Mouse (Mus musculus) CH12.LX (cell line): ENCODE measurements at regions not wholly inside any gene's neighbourhood (a gene's known extent, or its start where the extent isn't known, plus 50 kb on each side); places are given as distances from the start of the nearest gene placed in this dataset.

Experiments used
- CTCF ChIP-seq, 2 experiments: IDR thresholded peaks in 1 of 2; conservative IDR thresholded peaks in 1 of 2; 2 replicates each; pipeline ENCODE4 v1.5.1; 2011 to 2012; ENCODE audit warnings: low read depth in 2 of 2, low read length in 2 of 2, improper control_type of control experiment in 1 of 2, inconsistent platforms in 1 of 2, mild to moderate bottlenecking in 1 of 2, moderate library complexity in 1 of 2
- JUND ChIP-seq: conservative IDR thresholded peaks from 2 replicates; pipeline ENCODE4 v1.6.1; 2011; ENCODE audit warnings: low read depth, low read length, improper control_type of control experiment
- MAX ChIP-seq: IDR thresholded peaks from 2 replicates; pipeline ENCODE4 v1.6.1; 2011; ENCODE audit warnings: low read length, improper control_type of control experiment
- MEF2A ChIP-seq: IDR thresholded peaks from 2 replicates; pipeline ENCODE4 v1.6.1; 2014; ENCODE audit warnings: low read depth, mild to moderate bottlenecking, inconsistent platforms, low read length, improper control_type of control experiment, borderline replicate concordance
- MYC ChIP-seq: IDR thresholded peaks from 2 replicates; pipeline ENCODE4 v1.6.1; 2011; ENCODE audit warnings: low read depth, mild to moderate bottlenecking, improper control_type of control experiment, low read length
- POLR2A ChIP-seq: IDR thresholded peaks from 2 replicates; pipeline ENCODE4 v1.6.1; 2011; ENCODE audit warnings: low read depth, mild to moderate bottlenecking, improper control_type of control experiment, low read length
- SIN3A ChIP-seq: IDR thresholded peaks from 2 replicates; pipeline ENCODE4 v1.6.1; 2012; ENCODE audit warnings: low read length, improper control_type of control experiment, inconsistent platforms
- TBP ChIP-seq: conservative IDR thresholded peaks from 2 replicates; pipeline ENCODE4 v1.6.1; 2011; ENCODE audit warnings: low read depth, low read length, improper control_type of control experiment
- ZC3H11A ChIP-seq: IDR thresholded peaks from 2 replicates; pipeline ENCODE4 v1.6.1; 2012; ENCODE audit warnings: low read depth, mild to moderate bottlenecking, inconsistent platforms, low read length, improper control_type of control experiment

DNA sequence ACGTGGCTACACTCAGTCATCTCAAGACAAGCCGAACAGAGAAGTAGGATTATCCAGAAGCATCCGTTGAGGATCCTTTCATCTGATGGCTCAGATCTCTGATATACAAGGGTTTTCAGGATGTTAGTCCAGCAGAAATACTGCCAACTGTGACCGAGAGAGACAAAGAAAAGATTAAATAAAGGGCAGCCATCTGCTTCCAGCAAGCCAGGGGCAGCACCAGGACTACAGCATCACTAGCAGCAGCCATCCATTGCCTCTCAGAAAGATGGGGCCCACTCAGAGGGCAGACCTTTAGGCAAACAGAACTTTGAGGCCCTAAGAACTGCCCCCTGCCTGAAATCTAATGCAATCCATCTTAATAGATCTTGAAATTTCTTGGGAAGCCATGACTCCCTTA, 77.6 kb upstream of the Neo1 start:
- TF ChIP-seq POLR2A (no peak), JUND (no peak), MYC (no peak), TBP (no peak), MAX (no peak), SIN3A (no peak), CTCF (conservative IDR thresholded peaks at IDR 0.05 in 1 of 2, IDR thresholded peaks at IDR 0.05 in 1 of 2; ENCODE audit: low read depth in 2 of 2, low read length in 2 of 2) (no peak), MEF2A (no peak), ZC3H11A (no peak)
